Mouse (Mus musculus) left cerebral cortex, postnatal 4 days (tissue): Measurements from ENCODE around the gene Ganab. TPM values are rescaled to one million over a fixed set of nuclear protein-coding genes. Genes with fewer than 3 reads are reported as not detected.
"Not testable (repeated sequence)": the region's sequence is repeated elsewhere in the genome, so short reads cannot be mapped to it uniquely, and the experiment has no call there.

Experiments used
- DNase-seq: peaks from one replicate; pipeline ENCODE4 v3.0.0-alpha.2; 2022
- intact Hi-C: fragments of 180-260 bp; cut with DNase I; formaldehyde crosslinking; loops from one replicate; pipeline ENCODE4 v1.15.1; 2025
- total RNA-seq, 2 experiments: library from RNA; stranded (reverse); gene quantifications; 2 replicates each; pipeline ENCODE4 v1.2.3; 2021

The Ganab gene
- 100 to 1,000 TPM; 102 to 110 TPM for total RNA-seq

GRCm38 (mm10) chr19:8897865-8898495 is at the start of gene Ganab:
Gene Ganab (plus strand): TSS chr19:8898071.
- intact Hi-C loops, result no loop called here
- DNase-seq, result peak; percentile 97

- no peak for DNase-seq
- intact Hi-C loops, result no loop called here
These were observed 49.5 kb upstream of the Ganab start for GRCm38 (mm10) chr19:8848356-8848755.

- peak; percentile 30 for DNase-seq
- intact Hi-C loops, result no loop called here
These were observed 47.4 kb upstream of the Ganab start, which contains the start of gene Lrrn4cl for GRCm38 (mm10) chr19:8850402-8850901. Gene Lrrn4cl (plus strand): TSS chr19:8850768.

- DNase-seq, result no peak
- intact Hi-C loops, result no loop called here
These were observed 46.2 kb upstream of the Ganab start for GRCm38 (mm10) chr19:8851639-8852038.

GRCm38 (mm10) chr19:8852236-8852928 is 45.5 kb upstream of the Ganab start:
- intact Hi-C loops, result no loop called here
- no peak for DNase-seq

GRCm38 (mm10) chr19:8853117-8853516 is 44.8 kb upstream of the Ganab start:
- intact Hi-C loops, result no loop called here
- no peak for DNase-seq

GRCm38 (mm10) chr19:8857689-8858088 is 40.2 kb upstream of the Ganab start:
- DNase-seq, result peak; percentile 46
- intact Hi-C loops, result loop anchor here (2.0 kb wide), 1 partner anchor 253 kb away; no protein-coding TSS in a partner anchor

GRCm38 (mm10) chr19:8859018-8859417 is 38.9 kb upstream of the Ganab start:
- DNase-seq, result no peak
- intact Hi-C loops, result no loop called here

GRCm38 (mm10) chr19:8864265-8864664 is 33.6 kb upstream of the Ganab start:
- intact Hi-C loops, result no loop called here
- DNase-seq, result no peak

GRCm38 (mm10) chr19:8870381-8870780 is 27.5 kb upstream of the Ganab start:
- intact Hi-C loops, result not testable (repeated sequence)

GRCm38 (mm10) chr19:8870838-8871237 is 27.0 kb upstream of the Ganab start:
- intact Hi-C loops, result no loop called here
- DNase-seq, result no peak

More at GRCm38 (mm10) chr19:8870381-8870780, 27.5 kb upstream of the Ganab start:
- not testable (repeated sequence) for DNase-seq

- intact Hi-C loops, result no loop called here
- peak; percentile 98 for DNase-seq
These were observed 26.3 kb upstream of the Ganab start, which contains the start of gene Ubxn1 for GRCm38 (mm10) chr19:8871267-8872186. Gene Ubxn1 (plus strand): TSS chr19:8871496.

- DNase-seq, result no peak
- intact Hi-C loops, result no loop called here
These were observed 25.5 kb upstream of the Ganab start for GRCm38 (mm10) chr19:8872266-8872840.

- intact Hi-C loops, result no loop called here
- DNase-seq, result no peak
These were observed 22.8 kb upstream of the Ganab start for GRCm38 (mm10) chr19:8875031-8875430.

GRCm38 (mm10) chr19:8880311-8881033 is 17.4 kb upstream of the Ganab start, which contains the start of gene Uqcc3:
Gene Uqcc3 (minus strand): TSS chr19:8880923.
- intact Hi-C loops, result no loop called here
- DNase-seq, result peak; percentile 89

GRCm38 (mm10) chr19:8881034-8881392 is 16.9 kb upstream of the Ganab start:
- DNase-seq, result no peak
- intact Hi-C loops, result no loop called here

- intact Hi-C loops, result no loop called here
- no peak for DNase-seq
These were observed 14.3 kb upstream of the Ganab start, which contains the start of the genes Lbhd1 and Gm49403 for GRCm38 (mm10) chr19:8883616-8884015. Gene Lbhd1 (plus strand): TSS chr19:8883732. Gene Gm49403 (plus strand): TSS chr19:8883930.

- DNase-seq, result no peak
- intact Hi-C loops, result no loop called here
These were observed 10.8 kb upstream of the Ganab start for GRCm38 (mm10) chr19:8886916-8887584.
